8 mouse cellular contexts compared by ENCODE assay signal in genomic region chr5:73854025-73854773, GRCm38 (mm10).
DNase-seq lines count a peak whose midpoint lies in the region; ATAC-seq and TF ChIP-seq lines count a peak whose summit lies in the region.

No protein-coding gene starts in this region.

- peak overlapping the region; percentile 39 for H3K4me3 ChIP-seq in gastrocnemius, adult 2 months
- H3K4me3 ChIP-seq in hindbrain, embryonic 15.5 days = no peak overlapping the region

- WGBS in hindbrain, embryonic 15.5 days = 48% methylated on average over 22 of the region's 22 CpGs

- peak; percentile 78 for TF ChIP-seq CTCF in gastrocnemius, adult 2 months (IDR thresholded peaks at IDR 0.05)

- 0 out of 2 replicates have a peak, but pooled peaks cover 8% of the 10 kb centered on the region for H3K4me1 ChIP-seq in hindbrain, embryonic 15.5 days (replicated peaks)

- peak overlapping the region; percentile 50 for H3K27ac ChIP-seq in gastrocnemius, adult 2 months
- H3K27ac ChIP-seq in hindbrain, embryonic 15.5 days (replicated peaks) = no peak overlapping the region

- no peaks in the 10 kb centered on the region for H3K36me3 ChIP-seq in hindbrain, embryonic 15.5 days

- peak overlapping the region; percentile 42 for H3K4me2 ChIP-seq in hindbrain, embryonic 15.5 days

- DNase-seq in adrenal gland, adult (ENCODE audit: inconsistent age in 2 of 2, low spot score in 1 of 2) = peak; percentile 59 to 87
- peak; percentile 51 to 77 for DNase-seq in cerebellum, postnatal 4 days (ENCODE audit: low spot score in 2 of 2)
- DNase-seq in gastrocnemius, adult 2 months = peak; percentile 76
- peak; percentile 81 to 87 for DNase-seq in layer of hippocampus, postnatal 14 days (ENCODE audit: low spot score in 2 of 2)
- peak; percentile 78 for DNase-seq in lung, postnatal 25 days (ENCODE audit: low spot score)
- DNase-seq in right cerebral cortex, adult 18-20 months = peak; percentile 88

- no peaks in the 10 kb centered on the region for H3K27me3 ChIP-seq in hindbrain, embryonic 15.5 days

- intact Hi-C loops in gastrocnemius, adult 2 months (cut with DNase I) = loop anchor here (5.0 kb wide), 2 partner anchors 423 to 1303 kb away; no protein-coding TSS in a partner anchor

- ATAC-seq in hindbrain, embryonic 15.5 days (ENCODE audit: low FRiP score, low read depth) = peak; percentile 94
- ATAC-seq in monocyte, adult 5-6 weeks (replicated peaks; ENCODE audit: insufficient number of reproducible peaks, low FRiP score, low TSS enrichment, poor library complexity, severe bottlenecking) = no peak

- no peak overlapping the region for H3K9ac ChIP-seq in hindbrain, embryonic 15.5 days

- no peaks in the 10 kb centered on the region for H3K9me3 ChIP-seq in hindbrain, embryonic 15.5 days
